Comparison of ENCODE assay signal across 17 mouse cellular contexts in genomic region chr19:59071979-59072378, GRCm38 (mm10). TPM values are rescaled to one million over a fixed set of nuclear protein-coding genes. Genes with fewer than 3 reads are reported as not detected.
A peak's percentile ranks its signal among the peaks of the same experiment; 100 is the strongest.
DNase-seq lines count a peak whose midpoint lies in the region; ATAC-seq and TF ChIP-seq lines count a peak whose summit lies in the region.
"Had no signal": no experiment of that assay in that cellular context is flagged by ENCODE, and none has a peak within 500 bp of the region (broad histone marks: within the 10 kb centered on the region; RNA-seq: fewer than 3 reads in every experiment).

No protein-coding gene starts in this region.

- no peak overlapping the region for H3K27ac ChIP-seq in forebrain, embryonic 15.5 days (replicated peaks)
- no peak overlapping the region for H3K27ac ChIP-seq in forebrain, embryonic 13.5 days
- peak overlapping the region; percentile 69 for H3K27ac ChIP-seq in liver, adult 2 months (replicated peaks; ENCODE audit: insufficient read depth, low read depth, low read length)
- no peak overlapping the region for H3K27ac ChIP-seq in liver, postnatal 0 days (ENCODE audit: low read depth)
- H3K27ac ChIP-seq in macrophage, result 0 out of 2 replicates have a peak overlapping the region, but pooled peaks have one; percentile 5
- H3K27ac ChIP-seq: embryonic facial prominence, embryonic 13.5 days; heart, adult 2 months; hindbrain, embryonic 10.5 days; hindbrain, embryonic 14.5 days had no signal

- peaks cover 42% of the 10 kb centered on the region for H3K4me1 ChIP-seq in forebrain, embryonic 15.5 days
- H3K4me1 ChIP-seq in forebrain, embryonic 13.5 days, result peaks cover 27% of the 10 kb centered on the region
- peaks cover 33% of the 10 kb centered on the region for H3K4me1 ChIP-seq in liver, adult 2 months (ENCODE audit: control insufficient read depth, insufficient read depth, low read length)
- H3K4me1 ChIP-seq in liver, postnatal 0 days (ENCODE audit: insufficient read depth), result no peaks in the 10 kb centered on the region

- TF ChIP-seq CTCF in liver, adult 2 months (IDR thresholded peaks at IDR 0.05; ENCODE audit: low read depth, low read length), result no peak
- TF ChIP-seq CTCF in liver, postnatal 0 days (IDR thresholded peaks at IDR 0.05; ENCODE audit: low read depth), result no peak

- no peaks in the 10 kb centered on the region for H3K9me3 ChIP-seq in forebrain, embryonic 15.5 days
- no peaks in the 10 kb centered on the region for H3K9me3 ChIP-seq in forebrain, embryonic 13.5 days (replicated peaks)
- H3K9me3 ChIP-seq in liver, postnatal 0 days (ENCODE audit: low read length), result no peaks in the 10 kb centered on the region
- H3K9me3 ChIP-seq: embryonic facial prominence, embryonic 13.5 days; heart, embryonic 12.5 days; hindbrain, embryonic 10.5 days had no signal

- DNase-seq in liver, adult 2 months (ENCODE audit: extremely low read depth, low read depth, low spot score), result no peak
- DNase-seq in liver, postnatal 0 days, result no peak
- no peak for DNase-seq in gastrocnemius, adult 18-20 months (ENCODE audit: low spot score)
- no peak for DNase-seq in right cerebral cortex, postnatal 14 days
- DNase-seq: cerebellum, adult 18-20 months; cerebellum, adult 9-11 months; cerebellum, postnatal 36 days; gastrocnemius, postnatal 36 days; heart, adult 2 months had no signal

- H3K4me2 ChIP-seq in forebrain, embryonic 15.5 days (replicated peaks), result peak overlapping the region; percentile 95; the same call in 1 of the 2 replicates
- no peak overlapping the region for H3K4me2 ChIP-seq in forebrain, embryonic 13.5 days
- no peak overlapping the region for H3K4me2 ChIP-seq in liver, postnatal 0 days (ENCODE audit: low read depth, low read length)
- H3K4me2 ChIP-seq: embryonic facial prominence, embryonic 13.5 days; heart, embryonic 12.5 days; hindbrain, embryonic 14.5 days had no signal

- no peak for TF ChIP-seq EP300 in liver, postnatal 0 days (IDR thresholded peaks at IDR 0.05; ENCODE audit: low read depth)

- WGBS in forebrain, embryonic 15.5 days, result 94% methylated on average over 2 of the region's 2 CpGs
- WGBS in forebrain, embryonic 13.5 days, result 92% methylated on average over 2 of the region's 2 CpGs
- WGBS in liver, adult 2 months, result 79% methylated on average over 2 of the region's 2 CpGs
- WGBS in liver, postnatal 0 days (ENCODE audit: insufficient replicate concordance), result 64% methylated on average over 2 of the region's 2 CpGs
- WGBS in macrophage (ENCODE audit: missing documents), result 70% methylated on average over 2 of the region's 2 CpGs

- no peak overlapping the region for H3K9ac ChIP-seq in forebrain, embryonic 15.5 days (replicated peaks)
- no peak overlapping the region for H3K9ac ChIP-seq in forebrain, embryonic 13.5 days
- H3K9ac ChIP-seq in liver, adult 2 months (ENCODE audit: low read depth, low read length), result no peak overlapping the region
- no peak overlapping the region for H3K9ac ChIP-seq in liver, postnatal 0 days (replicated peaks)
- H3K9ac ChIP-seq: embryonic facial prominence, embryonic 13.5 days; heart, embryonic 12.5 days; hindbrain, embryonic 14.5 days had no signal

- H3K4me3 ChIP-seq in forebrain, embryonic 15.5 days, result no peak overlapping the region
- H3K4me3 ChIP-seq in forebrain, embryonic 13.5 days, result no peak overlapping the region
- H3K4me3 ChIP-seq in liver, adult 2 months (ENCODE audit: insufficient read depth, low read depth, low read length), result no peak overlapping the region
- no peak overlapping the region for H3K4me3 ChIP-seq in liver, postnatal 0 days (ENCODE audit: low read depth, low read length)
- H3K4me3 ChIP-seq in macrophage (ENCODE audit: inconsistent target), result no peak overlapping the region
- H3K4me3 ChIP-seq: embryonic facial prominence, embryonic 13.5 days; heart, adult 2 months; heart, embryonic 12.5 days; hindbrain, embryonic 10.5 days had no signal

- peaks cover 30% of the 10 kb centered on the region; the same call in 1 of the 2 replicates for H3K79me2 ChIP-seq in liver, adult 2 months (ENCODE audit: control insufficient read depth, insufficient read depth, low read length)
- H3K79me2 ChIP-seq in macrophage (ENCODE audit: inconsistent target), result peaks cover 72% of the 10 kb centered on the region

- no peaks in the 10 kb centered on the region for H3K36me3 ChIP-seq in forebrain, embryonic 15.5 days
- H3K36me3 ChIP-seq in forebrain, embryonic 13.5 days (ENCODE audit: poor library complexity, severe bottlenecking), result no peaks in the 10 kb centered on the region
- no peaks in the 10 kb centered on the region for H3K36me3 ChIP-seq in liver, adult 2 months (ENCODE audit: control insufficient read depth, insufficient read depth, low read length)
- no peaks in the 10 kb centered on the region for H3K36me3 ChIP-seq in liver, postnatal 0 days (replicated peaks; ENCODE audit: insufficient read depth, low read length)
- H3K36me3 ChIP-seq in macrophage (ENCODE audit: inconsistent target), result no peaks in the 10 kb centered on the region
- H3K36me3 ChIP-seq: embryonic facial prominence, embryonic 13.5 days; heart, embryonic 12.5 days; hindbrain, embryonic 10.5 days had no signal

- no peak for ATAC-seq in forebrain, embryonic 15.5 days (replicated peaks)
- ATAC-seq in forebrain, embryonic 13.5 days, result no peak
- no peak for ATAC-seq in liver, postnatal 0 days

- 0 out of 2 replicates have a peak, but pooled peaks cover 5% of the 10 kb centered on the region for H3K27me3 ChIP-seq in forebrain, embryonic 15.5 days
- H3K27me3 ChIP-seq in forebrain, embryonic 13.5 days, result peaks cover 31% of the 10 kb centered on the region
- no peaks in the 10 kb centered on the region for H3K27me3 ChIP-seq in liver, adult 2 months (ENCODE audit: control insufficient read depth, insufficient read depth, low read length)
- H3K27me3 ChIP-seq in liver, postnatal 0 days (ENCODE audit: insufficient read depth, low read length), result peaks cover 23% of the 10 kb centered on the region

- TF ChIP-seq POLR2A in liver, adult 2 months (IDR thresholded peaks at IDR 0.05; ENCODE audit: extremely low read depth, insufficient read depth, low read length), result no peak

RNA-seq across cellular contexts. Expression of gene Shtn1, which starts 3.9 kb away (rescaled TPM):
- polyA plus RNA-seq in forebrain, embryonic 15.5 days (2015; fragmentation: Nextera tagmentation; extraction: Ambion mirVana), result 58.6 and 73.1 TPM in 2 replicates
- polyA plus RNA-seq in forebrain, embryonic 13.5 days (2015; fragmentation: Nextera tagmentation; extraction: Ambion mirVana), result 24.0 and 25.3 TPM in 2 replicates
- total RNA-seq in liver, adult 2 months (2014; rRNA removed), result 10.4 and 10.6 TPM in 2 replicates
- 3.9 and 4.9 TPM in 2 replicates for polyA plus RNA-seq in liver, adult 2 months (2012; rRNA removed)
- polyA plus RNA-seq in liver, postnatal 0 days (2015; fragmentation: Nextera tagmentation; extraction: Ambion mirVana), result 2.5 and 2.9 TPM in 2 replicates
- 100 to 1,000 TPM in 15 of 26 experiments, 10 to 100 TPM in 11; 19.7 to 156 (median 106) TPM for total RNA-seq in macrophage (2018; cell fraction: chromatin; rRNA removed)
- total RNA-seq in macrophage (2018; cell fraction: cytosol; rRNA removed), result 10 to 100 TPM; 28.6 to 71.5 (median 54.5) TPM
- 10 to 100 TPM; 20.1 to 98.1 (median 64.4) TPM for total RNA-seq in macrophage (2018; cell fraction: nucleus; rRNA removed)
- 31.2 to 80.8 TPM (median 43.7 TPM) in 3 replicates for polyA plus RNA-seq in macrophage (2018)
- under 1 TPM; 0.66 to 0.95 TPM for total RNA-seq in gastrocnemius, adult 18-20 months (2021)
- total RNA-seq: MEL had no signal

Comparison
In these comparisons a context has a peak if more than half of its experiments do, and no peak if none do; other contexts are left out.
1. H3K27ac ChIP-seq: peak in liver, adult 2 months (single experiment) and macrophage (single experiment); none in forebrain, embryonic 15.5 days (single experiment), forebrain, embryonic 13.5 days (single experiment) and liver, postnatal 0 days (single experiment).